27 mouse cellular contexts compared by ENCODE assay signal in genomic region chr11:67806832-67807597, GRCm38 (mm10). TPM values are rescaled to one million over a fixed set of nuclear protein-coding genes. Genes with fewer than 3 reads are reported as not detected.
"Had no signal": no experiment of that assay in that cellular context is flagged by ENCODE, and none has a peak within 500 bp of the region (broad histone marks: within the 10 kb centered on the region; RNA-seq: fewer than 3 reads in every experiment).

No protein-coding gene starts in this region.

- H3K9ac ChIP-seq: lung, embryonic 14.5 days; midbrain, embryonic 13.5 days; midbrain, embryonic 15.5 days; neural tube, embryonic 13.5 days; neural tube, embryonic 15.5 days had no signal

- H3K36me3 ChIP-seq: midbrain, embryonic 10.5 days; midbrain, embryonic 13.5 days; midbrain, embryonic 15.5 days; neural tube, embryonic 13.5 days; neural tube, embryonic 15.5 days had no signal

- H3K4me3 ChIP-seq: midbrain, embryonic 10.5 days; midbrain, embryonic 13.5 days; midbrain, embryonic 15.5 days; neural tube, embryonic 13.5 days; neural tube, embryonic 15.5 days had no signal

- H3K4me1 ChIP-seq: midbrain, embryonic 10.5 days; midbrain, embryonic 13.5 days; midbrain, embryonic 15.5 days; neural tube, embryonic 13.5 days; neural tube, embryonic 15.5 days had no signal

- DNase-seq: lung, adult 18-20 months; lung, embryonic 14.5 days; lung, postnatal 10 days; lung, postnatal 4 days; retina, postnatal 1 day; right cerebral cortex, adult 18-20 months; right cerebral cortex, postnatal 25 days; right cerebral cortex, postnatal 4 days; spleen, adult 18-20 months; thymus, adult 18-20 months; thymus, postnatal 14 days; thymus, postnatal 36 days had no signal

- H3K4me2 ChIP-seq: lung, embryonic 14.5 days; midbrain, embryonic 13.5 days; midbrain, embryonic 15.5 days; neural tube, embryonic 13.5 days; neural tube, embryonic 15.5 days had no signal

- H3K9me3 ChIP-seq: midbrain, embryonic 10.5 days; midbrain, embryonic 13.5 days; midbrain, embryonic 15.5 days; neural tube, embryonic 13.5 days; neural tube, embryonic 15.5 days had no signal

- H3K27me3 ChIP-seq: midbrain, embryonic 13.5 days; midbrain, embryonic 15.5 days; neural tube, embryonic 13.5 days; neural tube, embryonic 15.5 days had no signal

- ATAC-seq: midbrain, embryonic 13.5 days; midbrain, embryonic 15.5 days had no signal

- H3K27ac ChIP-seq: midbrain, embryonic 10.5 days; midbrain, embryonic 13.5 days; midbrain, embryonic 15.5 days; neural tube, embryonic 13.5 days; neural tube, embryonic 15.5 days had no signal

RNA-seq across cellular contexts. Expression of gene Dhrs7c, which starts 9.0 kb away (rescaled TPM):
- total RNA-seq: megakaryocyte, adult 5-6 weeks; megakaryocyte-erythroid progenitor cell, adult 5-6 weeks; midbrain, postnatal 0 days; monocyte, adult 5-6 weeks had no signal
- polyA plus RNA-seq: lung, embryonic 14.5 days; midbrain, embryonic 10.5 days; midbrain, embryonic 13.5 days; midbrain, embryonic 15.5 days; neural tube, embryonic 13.5 days; small intestine, adult 2 months; stomach, embryonic 14.5 days had no signal

RNA-seq across cellular contexts. Expression of gene Gsg1l2, which starts 32.6 kb away (rescaled TPM):
- total RNA-seq: megakaryocyte, adult 5-6 weeks; megakaryocyte-erythroid progenitor cell, adult 5-6 weeks; midbrain, postnatal 0 days; monocyte, adult 5-6 weeks had no signal
- polyA plus RNA-seq: liver, embryonic 16.5 days; lung, embryonic 14.5 days; lung, embryonic 16.5 days; midbrain, embryonic 10.5 days; midbrain, embryonic 13.5 days; midbrain, embryonic 15.5 days; midbrain, postnatal 0 days; neural tube, embryonic 11.5 days; neural tube, embryonic 13.5 days; neural tube, embryonic 15.5 days; stomach, embryonic 14.5 days; thymus, postnatal 0 days had no signal

RNA-seq across cellular contexts. Expression of gene Glp2r, which starts 36.1 kb away (rescaled TPM):
- total RNA-seq: megakaryocyte-erythroid progenitor cell, adult 5-6 weeks; monocyte, adult 5-6 weeks had no signal
- polyA plus RNA-seq: midbrain, embryonic 10.5 days; midbrain, embryonic 13.5 days; neural tube, embryonic 11.5 days; neural tube, embryonic 15.5 days had no signal
